Mouse (Mus musculus): ENCODE results near the gene Gata1. TPM values are rescaled to one million over a fixed set of nuclear protein-coding genes. Genes with fewer than 3 reads are reported as not detected.
A peak's percentile ranks its signal among the peaks of the same experiment; 100 is the strongest.

The Gata1 gene
- polyA plus RNA-seq, 1 experiment: 36.7 TPM

DNA sequence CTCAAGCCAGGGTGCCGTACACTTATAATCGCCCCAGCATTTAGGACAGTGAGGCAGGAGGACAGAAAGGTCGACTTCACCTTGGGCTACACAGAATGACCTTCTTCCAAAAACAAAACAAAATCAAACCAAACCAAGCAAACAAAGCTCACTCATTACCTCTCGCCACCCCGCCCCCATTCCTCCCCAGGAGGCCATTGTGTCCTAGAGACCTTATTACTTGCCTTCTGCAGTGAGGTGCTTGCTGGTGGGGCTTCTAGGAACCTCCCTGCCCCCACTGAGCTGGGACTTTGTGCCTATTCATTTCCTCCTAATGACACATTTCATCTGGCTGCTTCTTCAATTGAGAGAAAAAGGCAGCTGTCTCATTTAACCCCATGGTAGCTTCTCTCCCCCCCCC, 30.7 kb upstream of the Gata1 start:
- Histone ChIP-seq H3K4me1 (ENCODE audit: control insufficient read depth) (peaks cover 9% of the 10 kb centered on the region), H3K4me3 (replicated peaks) (no peak overlapping the region), H3K27me3 (ENCODE audit: control insufficient read depth) (no peaks in the 10 kb centered on the region), H3K36me3 (ENCODE audit: control insufficient read depth) (no peaks in the 10 kb centered on the region), H3K9me3 (ENCODE audit: control insufficient read depth, low read length) (no peaks in the 10 kb centered on the region)
- no peak for TF ChIP-seq TAL1 (IDR thresholded peaks at IDR 0.05; ENCODE audit: low read length)

DNA sequence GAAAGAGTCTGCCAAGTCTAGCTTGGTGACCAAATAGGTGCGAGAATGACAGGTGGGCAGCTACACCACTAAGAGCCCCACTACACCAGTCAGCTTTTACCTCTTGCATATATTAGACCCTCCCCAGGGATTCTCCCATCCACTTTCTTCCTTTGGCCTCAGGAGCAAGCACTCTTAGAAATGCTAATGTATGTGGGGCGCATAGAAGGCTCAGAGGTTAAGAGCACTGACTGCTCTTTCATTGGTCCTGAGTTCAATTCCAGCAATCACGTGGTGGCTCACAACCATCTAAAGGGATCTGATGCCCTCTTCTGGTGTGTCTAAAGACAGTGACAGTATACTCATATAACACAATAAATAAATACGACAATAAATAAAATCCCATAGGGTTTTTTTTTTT, 25.1 kb upstream of the Gata1 start:
- Histone ChIP-seq H3K9me3 (ENCODE audit: control insufficient read depth, low read length) (no peaks in the 10 kb centered on the region), H3K36me3 (ENCODE audit: control insufficient read depth) (no peaks in the 10 kb centered on the region), H3K4me1 (ENCODE audit: control insufficient read depth) (peaks cover 29% of the 10 kb centered on the region), H3K4me3 (replicated peaks) (no peak overlapping the region), H3K27me3 (ENCODE audit: control insufficient read depth) (no peaks in the 10 kb centered on the region)
- no peak for TF ChIP-seq TAL1 (IDR thresholded peaks at IDR 0.05; ENCODE audit: low read length)
- TF ChIP-seq GATA1 (IDR thresholded peaks at IDR 0.05; ENCODE audit: low read length): no peak

- no peak for TF ChIP-seq TAL1 (IDR thresholded peaks at IDR 0.05; ENCODE audit: low read length)
- no peak for TF ChIP-seq GATA1 (IDR thresholded peaks at IDR 0.05; ENCODE audit: low read length)
- H3K9me3 ChIP-seq (ENCODE audit: control insufficient read depth, low read length): no peaks in the 10 kb centered on the region
These were observed 24.1 kb upstream of the Gata1 start for GRCm38 (mm10) chrX:8002001-8002400.

GRCm38 (mm10) chrX:8000546-8001192, 22.8 kb upstream of the Gata1 start:
- Histone ChIP-seq H3K9me3 (ENCODE audit: control insufficient read depth, low read length) (no peaks in the 10 kb centered on the region), H3K27me3 (ENCODE audit: control insufficient read depth) (no peaks in the 10 kb centered on the region), H3K4me1 (ENCODE audit: control insufficient read depth) (peaks cover 29% of the 10 kb centered on the region), H3K4me3 (replicated peaks) (no peak overlapping the region), H3K36me3 (ENCODE audit: control insufficient read depth) (no peaks in the 10 kb centered on the region)
- TF ChIP-seq TAL1 (IDR thresholded peaks at IDR 0.05; ENCODE audit: low read length) (no peak), GATA1 (IDR thresholded peaks at IDR 0.05; ENCODE audit: low read length) (no peak)

More at GRCm38 (mm10) chrX:8002001-8002400, 24.1 kb upstream of the Gata1 start:
- no peaks in the 10 kb centered on the region for H3K27me3 ChIP-seq (ENCODE audit: control insufficient read depth)
- H3K4me3 ChIP-seq (replicated peaks): no peak overlapping the region
- peaks cover 29% of the 10 kb centered on the region for H3K4me1 ChIP-seq (ENCODE audit: control insufficient read depth)
- no peaks in the 10 kb centered on the region for H3K36me3 ChIP-seq (ENCODE audit: control insufficient read depth)

DNA sequence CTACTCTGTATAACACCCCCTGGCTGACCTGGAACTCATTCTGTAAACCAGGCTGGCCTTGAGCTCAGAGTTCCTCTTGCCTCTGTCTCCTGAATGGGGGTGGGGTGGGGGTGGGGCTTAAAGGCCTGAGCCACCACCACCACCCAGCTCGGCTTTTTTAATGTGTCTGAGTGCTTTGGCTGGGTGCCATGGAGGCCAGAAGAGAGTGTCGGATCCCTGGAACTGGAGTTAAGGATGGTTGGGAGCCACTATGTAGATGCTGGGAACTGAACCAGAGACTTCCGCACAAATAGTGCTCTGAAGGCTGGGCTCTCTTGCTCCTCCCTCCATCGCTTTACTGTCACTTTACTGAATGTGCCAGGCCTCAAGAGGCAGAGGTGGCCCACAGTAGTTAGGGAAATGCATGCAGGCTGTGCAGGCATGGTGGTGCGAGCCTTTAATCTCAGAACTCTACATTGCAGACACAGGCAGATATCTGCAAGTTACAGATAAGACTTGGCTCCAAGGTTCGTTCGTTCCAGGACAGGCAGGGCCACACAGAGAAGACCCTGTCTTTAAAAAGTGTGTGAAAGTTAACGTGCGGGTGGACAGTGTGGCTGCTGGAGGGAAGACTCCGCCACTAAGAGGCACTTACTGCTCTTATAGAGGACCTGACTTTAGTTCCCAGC, 15.3 kb upstream of the Gata1 start:
- peak overlapping the region; percentile 49 for H3K4me3 ChIP-seq (replicated peaks)
- H3K27me3 ChIP-seq (ENCODE audit: control insufficient read depth): no peaks in the 10 kb centered on the region
- H3K36me3 ChIP-seq (ENCODE audit: control insufficient read depth): peaks cover 7% of the 10 kb centered on the region
- no peaks in the 10 kb centered on the region for H3K9me3 ChIP-seq (ENCODE audit: control insufficient read depth, low read length)
- H3K4me1 ChIP-seq (ENCODE audit: control insufficient read depth): peaks cover 40% of the 10 kb centered on the region
- peak; percentile 60 for TF ChIP-seq GATA1 (IDR thresholded peaks at IDR 0.05; ENCODE audit: low read length)
- TF ChIP-seq TAL1 (IDR thresholded peaks at IDR 0.05; ENCODE audit: low read length): peak; percentile 90

DNA sequence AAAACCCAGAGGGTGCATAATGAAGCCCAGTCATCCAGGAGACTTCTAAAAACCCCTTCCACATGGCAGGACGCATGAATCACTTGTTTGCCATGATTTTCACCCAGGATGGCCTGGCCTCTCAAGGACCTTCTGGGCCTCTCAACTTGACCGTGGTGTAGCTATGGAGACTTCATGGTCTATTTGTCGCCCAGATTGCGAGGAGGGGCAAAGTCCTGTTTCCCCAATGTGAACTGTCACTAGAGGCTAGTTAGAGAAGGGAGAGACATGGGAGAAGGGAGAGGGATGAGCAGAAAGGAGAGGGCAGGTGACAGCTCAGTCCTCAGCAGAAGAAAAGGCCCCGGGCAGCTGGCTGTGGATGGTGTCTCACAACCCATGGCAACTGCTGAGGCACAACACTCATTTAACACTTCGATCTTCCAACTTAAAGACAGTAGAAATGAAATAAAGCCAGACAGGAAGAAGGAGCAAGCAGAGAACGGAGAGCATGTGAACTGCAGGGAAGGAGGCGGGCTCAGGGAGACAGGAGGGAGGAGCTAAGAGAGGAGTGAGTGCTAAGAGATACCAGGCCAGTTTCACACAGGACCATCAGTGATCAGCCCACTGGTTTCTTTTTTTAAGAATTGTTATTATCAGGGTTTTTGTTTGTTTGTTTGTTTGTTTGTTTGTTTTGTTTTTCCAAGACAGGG, 14.7 kb upstream of the Gata1 start:
- no peaks in the 10 kb centered on the region for H3K9me3 ChIP-seq (ENCODE audit: control insufficient read depth, low read length)
- H3K4me3 ChIP-seq (replicated peaks): peak overlapping the region; percentile 21
- no peak for TF ChIP-seq GATA1 (IDR thresholded peaks at IDR 0.05; ENCODE audit: low read length)
- no peak for TF ChIP-seq TAL1 (IDR thresholded peaks at IDR 0.05; ENCODE audit: low read length)
- H3K36me3 ChIP-seq (ENCODE audit: control insufficient read depth): peaks cover 7% of the 10 kb centered on the region
- H3K27me3 ChIP-seq (ENCODE audit: control insufficient read depth): no peaks in the 10 kb centered on the region
- H3K4me1 ChIP-seq (ENCODE audit: control insufficient read depth): peaks cover 40% of the 10 kb centered on the region

- Histone ChIP-seq H3K4me3 (replicated peaks) (no peak overlapping the region), H3K9me3 (ENCODE audit: control insufficient read depth, low read length) (no peaks in the 10 kb centered on the region), H3K36me3 (ENCODE audit: control insufficient read depth) (peaks cover 13% of the 10 kb centered on the region), H3K27me3 (ENCODE audit: control insufficient read depth) (no peaks in the 10 kb centered on the region), H3K4me1 (ENCODE audit: control insufficient read depth) (peaks cover 26% of the 10 kb centered on the region)
- TF ChIP-seq GATA1 (IDR thresholded peaks at IDR 0.05; ENCODE audit: low read length) (no peak), TAL1 (IDR thresholded peaks at IDR 0.05; ENCODE audit: low read length) (no peak)
These were observed 3.5 kb upstream of the Gata1 start for GRCm38 (mm10) chrX:7981368-7981767.

- Histone ChIP-seq H3K9me3 (ENCODE audit: control insufficient read depth, low read length) (no peaks in the 10 kb centered on the region), H3K4me1 (ENCODE audit: control insufficient read depth) (peaks cover 64% of the 10 kb centered on the region), H3K27me3 (ENCODE audit: control insufficient read depth) (no peaks in the 10 kb centered on the region), H3K36me3 (ENCODE audit: control insufficient read depth) (peaks cover 49% of the 10 kb centered on the region), H3K4me3 (replicated peaks) (peak overlapping the region; percentile 57)
- TF ChIP-seq GATA1 (IDR thresholded peaks at IDR 0.05; ENCODE audit: low read length) (peak; percentile 81), TAL1 (IDR thresholded peaks at IDR 0.05; ENCODE audit: low read length) (peak; percentile 95)
These were observed 6.6 kb downstream of the Gata1 start for GRCm38 (mm10) chrX:7971292-7971691.

GRCm38 (mm10) chrX:7968899-7969298, 9.0 kb downstream of the Gata1 start:
- no peak for TF ChIP-seq TAL1 (IDR thresholded peaks at IDR 0.05; ENCODE audit: low read length)
- TF ChIP-seq GATA1 (IDR thresholded peaks at IDR 0.05; ENCODE audit: low read length): no peak
- Histone ChIP-seq H3K9me3 (ENCODE audit: control insufficient read depth, low read length) (no peaks in the 10 kb centered on the region), H3K4me3 (replicated peaks) (peak overlapping the region; percentile 91), H3K27me3 (ENCODE audit: control insufficient read depth) (no peaks in the 10 kb centered on the region), H3K36me3 (ENCODE audit: control insufficient read depth) (peaks cover 58% of the 10 kb centered on the region), H3K4me1 (ENCODE audit: control insufficient read depth) (peaks cover 67% of the 10 kb centered on the region)

Data from erythroblast, embryonic 14.5 days (primary cell).